Mouse (Mus musculus) liver, embryonic 15.5 days (tissue): ENCODE measurements at regions not wholly inside any gene's neighbourhood (a gene's known extent, or its start where the extent isn't known, plus 50 kb on each side); places are given as distances from the start of the nearest gene placed in this dataset.
"Not testable (repeated sequence)": the region's sequence is repeated elsewhere in the genome, so short reads cannot be mapped to it uniquely, and the experiment has no call there.

Experiments used
- ATAC-seq: fragments of 200-750 bp; cut with Nextera tagmentation; 2 replicates; pipeline ENCODE4 v1.8.0; 2017; ENCODE audit warnings: moderate number of reproducible peaks, mild to moderate bottlenecking, moderate library complexity; ENCODE audit not compliant: insufficient read depth
- H3K27ac ChIP-seq: fragments of 300-500 bp; sonication (generic); replicated peaks from 2 replicates; pipeline ENCODE4 v1.5.1; 2015; ENCODE audit warnings: mild to moderate bottlenecking, inconsistent platforms
- H3K27me3 ChIP-seq: fragments of 300-500 bp; sonication (generic); 2 replicates; pipeline ENCODE4 v1.6.1; 2015; ENCODE audit warnings: mild to moderate bottlenecking, inconsistent platforms
- H3K36me3 ChIP-seq: fragments of 300-500 bp; sonication (generic); replicated peaks from 2 replicates; pipeline ENCODE4 v1.6.1; 2015; ENCODE audit warnings: moderate library complexity, mild to moderate bottlenecking, inconsistent platforms
- H3K4me1 ChIP-seq: fragments of 300-500 bp; sonication (generic); replicated peaks from 2 replicates; pipeline ENCODE4 v1.6.1; 2015; ENCODE audit warnings: inconsistent platforms
- H3K4me2 ChIP-seq: fragments of 300-500 bp; sonication (generic); 2 replicates; pipeline ENCODE4 v1.6.1; 2015; ENCODE audit warnings: moderate library complexity, mild to moderate bottlenecking, inconsistent platforms
- H3K4me3 ChIP-seq: fragments of 300-500 bp; sonication (generic); replicated peaks from 2 replicates; pipeline ENCODE4 v1.5.1; 2015; ENCODE audit warnings: mild to moderate bottlenecking, inconsistent platforms
- H3K9ac ChIP-seq: fragments of 300-500 bp; sonication (generic); 2 replicates; pipeline ENCODE4 v1.6.1; 2015; ENCODE audit warnings: moderate library complexity, mild to moderate bottlenecking, inconsistent platforms
- H3K9me3 ChIP-seq: fragments of 300-500 bp; sonication (generic); replicated peaks from 2 replicates; pipeline ENCODE4 v1.6.1; 2016; ENCODE audit warnings: inconsistent platforms
- WGBS: fragments of 180-500 bp; shearing (Covaris S2); methylation state at CpG from one replicate; pipeline ENCODE4 v1.1.7; 2015; ENCODE audit warnings: mixed read lengths; ENCODE audit not compliant: insufficient replicate concordance; 5-methylcytosine and 5-hydroxymethylcytosine counted together

- not testable (repeated sequence) for H3K4me2 ChIP-seq, H3K4me3 ChIP-seq
- WGBS: 67% methylated on average over 2 of the region's 2 CpGs
Measured at GRCm38 (mm10) chr12:114909799-114910198, 1137.7 kb upstream of the Zfp386 start.

GRCm38 (mm10) chr12:114914406-114914805, 1133.1 kb upstream of the Zfp386 start:
- not testable (repeated sequence) for H3K36me3 ChIP-seq, H3K9ac ChIP-seq, H3K4me2 ChIP-seq, H3K27me3 ChIP-seq, H3K4me3 ChIP-seq, H3K4me1 ChIP-seq, ATAC-seq, H3K27ac ChIP-seq, H3K9me3 ChIP-seq

More at GRCm38 (mm10) chr12:114909799-114910198, 1137.7 kb upstream of the Zfp386 start:
- ATAC-seq, H3K4me1 ChIP-seq, H3K27ac ChIP-seq, H3K9me3 ChIP-seq, H3K36me3 ChIP-seq, H3K9ac ChIP-seq, H3K27me3 ChIP-seq: not testable (repeated sequence)

- Histone ChIP-seq H3K27ac (no peak overlapping the region), H3K27me3 (no peaks in the 10 kb centered on the region), H3K4me2 (no peak overlapping the region), H3K4me3 (no peak overlapping the region), H3K9ac (no peak overlapping the region), H3K36me3 (no peaks in the 10 kb centered on the region), H3K4me1 (no peaks in the 10 kb centered on the region), H3K9me3 (no peaks in the 10 kb centered on the region)
- ATAC-seq: no peak
- WGBS: 51% methylated on average over 3 of the region's 3 CpGs
Measured at GRCm38 (mm10) chr12:114927691-114928090, 1119.8 kb upstream of the Zfp386 start.

GRCm38 (mm10) chr12:114932158-114932557, 1115.4 kb upstream of the Zfp386 start:
- Histone ChIP-seq H3K4me1 (no peaks in the 10 kb centered on the region), H3K36me3 (no peaks in the 10 kb centered on the region), H3K9me3 (no peaks in the 10 kb centered on the region), H3K4me3 (no peak overlapping the region), H3K9ac (no peak overlapping the region), H3K27me3 (no peaks in the 10 kb centered on the region), H3K27ac (no peak overlapping the region), H3K4me2 (no peak overlapping the region)
- 67% methylated on average over 3 of the region's 3 CpGs for WGBS
- ATAC-seq: no peak; the same call in 1 of the 2 replicates

- H3K4me1 ChIP-seq: no peaks in the 10 kb centered on the region
- no peak for ATAC-seq
- 62% methylated on average over 2 of the region's 2 CpGs for WGBS
- H3K9ac ChIP-seq: no peak overlapping the region
- no peaks in the 10 kb centered on the region for H3K9me3 ChIP-seq
- no peak overlapping the region for H3K4me3 ChIP-seq
- no peak overlapping the region for H3K27ac ChIP-seq
- H3K36me3 ChIP-seq: no peaks in the 10 kb centered on the region
- no peak overlapping the region for H3K4me2 ChIP-seq
- H3K27me3 ChIP-seq: no peaks in the 10 kb centered on the region
Measured at GRCm38 (mm10) chr12:114932669-114933068, 1114.9 kb upstream of the Zfp386 start.

- not testable (repeated sequence) for H3K27ac ChIP-seq, H3K4me3 ChIP-seq, H3K4me1 ChIP-seq, ATAC-seq, H3K9me3 ChIP-seq, H3K9ac ChIP-seq, H3K4me2 ChIP-seq, H3K27me3 ChIP-seq, H3K36me3 ChIP-seq
Measured at GRCm38 (mm10) chr12:114936865-114937264, 1110.7 kb upstream of the Zfp386 start.

GRCm38 (mm10) chr12:114939576-114939975, 1107.9 kb upstream of the Zfp386 start:
- Histone ChIP-seq H3K9ac (no peak overlapping the region), H3K4me1 (no peaks in the 10 kb centered on the region), H3K4me3 (no peak overlapping the region), H3K27me3 (no peaks in the 10 kb centered on the region), H3K27ac (no peak overlapping the region), H3K36me3 (no peaks in the 10 kb centered on the region), H3K9me3 (no peaks in the 10 kb centered on the region), H3K4me2 (no peak overlapping the region)
- ATAC-seq: no peak

GRCm38 (mm10) chr12:114962105-114962504, 1085.4 kb upstream of the Zfp386 start:
- no peak overlapping the region for H3K27ac ChIP-seq
- no peak overlapping the region for H3K4me3 ChIP-seq
- no peak for ATAC-seq
- 50% methylated on average over 1 of the region's 1 CpGs for WGBS
- no peaks in the 10 kb centered on the region for H3K4me1 ChIP-seq
- no peaks in the 10 kb centered on the region for H3K9me3 ChIP-seq
- H3K36me3 ChIP-seq: no peaks in the 10 kb centered on the region
- no peak overlapping the region for H3K9ac ChIP-seq
- no peaks in the 10 kb centered on the region for H3K27me3 ChIP-seq
- H3K4me2 ChIP-seq: no peak overlapping the region

GRCm38 (mm10) chr12:114964251-114964650, 1083.3 kb upstream of the Zfp386 start:
- not testable (repeated sequence) for ATAC-seq, H3K4me3 ChIP-seq, H3K27me3 ChIP-seq, H3K27ac ChIP-seq, H3K4me2 ChIP-seq, H3K9ac ChIP-seq, H3K36me3 ChIP-seq, H3K9me3 ChIP-seq, H3K4me1 ChIP-seq
- 55% methylated on average over 1 of the region's 1 CpGs for WGBS

- ATAC-seq: no peak
- H3K9ac ChIP-seq: no peak overlapping the region
- no peaks in the 10 kb centered on the region for H3K4me1 ChIP-seq
- 43% methylated on average over 5 of the region's 5 CpGs for WGBS
- no peaks in the 10 kb centered on the region for H3K27me3 ChIP-seq
- H3K4me2 ChIP-seq: no peak overlapping the region
- H3K9me3 ChIP-seq: no peaks in the 10 kb centered on the region
- H3K4me3 ChIP-seq: no peak overlapping the region
- no peaks in the 10 kb centered on the region for H3K36me3 ChIP-seq
- no peak overlapping the region for H3K27ac ChIP-seq
Measured at GRCm38 (mm10) chr12:114981476-114982136, 1065.9 kb upstream of the Zfp386 start.

- no peak for ATAC-seq
- Histone ChIP-seq H3K27me3 (no peaks in the 10 kb centered on the region), H3K4me1 (no peaks in the 10 kb centered on the region), H3K27ac (no peak overlapping the region), H3K36me3 (no peaks in the 10 kb centered on the region), H3K4me2 (no peak overlapping the region), H3K9ac (no peak overlapping the region), H3K9me3 (no peaks in the 10 kb centered on the region), H3K4me3 (no peak overlapping the region)
- 67% methylated on average over 1 of the region's 1 CpGs for WGBS
Measured at GRCm38 (mm10) chr12:114990916-114991315, 1056.6 kb upstream of the Zfp386 start.

- Histone ChIP-seq H3K9me3 (no peaks in the 10 kb centered on the region), H3K36me3 (no peaks in the 10 kb centered on the region), H3K4me1 (no peaks in the 10 kb centered on the region), H3K27ac (no peak overlapping the region), H3K4me3 (no peak overlapping the region), H3K4me2 (no peak overlapping the region), H3K9ac (no peak overlapping the region), H3K27me3 (no peaks in the 10 kb centered on the region)
- no peak for ATAC-seq
Measured at GRCm38 (mm10) chr12:114996817-114997216, 1050.7 kb upstream of the Zfp386 start.
